Mouse (Mus musculus) midbrain, embryonic 10.5 days (tissue): ENCODE results near the gene Slx1b. TPM values are rescaled to one million over a fixed set of nuclear protein-coding genes. Genes with fewer than 3 reads are reported as not detected.

Source experiments
- DNase-seq: peaks from one replicate; pipeline ENCODE4 v3.0.0-alpha.2; 2017; ENCODE audit warnings: low spot score
- H3K27ac ChIP-seq: fragments of 300-500 bp; sonication (generic); replicated peaks from 2 replicates; pipeline ENCODE4 v1.5.1; 2016; ENCODE audit warnings: mild to moderate bottlenecking
- H3K27me3 ChIP-seq: fragments of 300-500 bp; sonication (generic); 2 replicates; pipeline ENCODE4 v1.6.1; 2016; ENCODE audit warnings: low read depth, mild to moderate bottlenecking; ENCODE audit not compliant: poor library complexity, severe bottlenecking
- H3K36me3 ChIP-seq: fragments of 300-500 bp; sonication (generic); 2 replicates; pipeline ENCODE4 v1.6.1; 2016; ENCODE audit warnings: mild to moderate bottlenecking, moderate library complexity
- H3K4me1 ChIP-seq: fragments of 300-500 bp; sonication (generic); 2 replicates; pipeline ENCODE4 v1.6.1; 2016
- H3K4me3 ChIP-seq: fragments of 300-500 bp; sonication (generic); 2 replicates; pipeline ENCODE4 v1.5.1; 2016; ENCODE audit warnings: mild to moderate bottlenecking, moderate library complexity
- H3K9me3 ChIP-seq: fragments of 300-500 bp; sonication (generic); replicated peaks from 2 replicates; pipeline ENCODE4 v1.6.1; 2016; ENCODE audit warnings: mild to moderate bottlenecking
- WGBS: fragments of 180-500 bp; shearing (Covaris S2); methylation state at CpG from one replicate; pipeline ENCODE4 v1.1.7; 2016; 5-methylcytosine and 5-hydroxymethylcytosine counted together
- polyA plus RNA-seq: library from polyadenylated mRNA; unstranded; fragments of >200 nt; fragmentation: Nextera tagmentation; extraction: Ambion mirVana; gene quantifications from 2 replicates; pipeline ENCODE4 v1.2.1, GENCODE M21; 2016

Gene Slx1b
- polyA plus RNA-seq, 1 experiment from 2014 or later, result 14.1 TPM

DNA sequence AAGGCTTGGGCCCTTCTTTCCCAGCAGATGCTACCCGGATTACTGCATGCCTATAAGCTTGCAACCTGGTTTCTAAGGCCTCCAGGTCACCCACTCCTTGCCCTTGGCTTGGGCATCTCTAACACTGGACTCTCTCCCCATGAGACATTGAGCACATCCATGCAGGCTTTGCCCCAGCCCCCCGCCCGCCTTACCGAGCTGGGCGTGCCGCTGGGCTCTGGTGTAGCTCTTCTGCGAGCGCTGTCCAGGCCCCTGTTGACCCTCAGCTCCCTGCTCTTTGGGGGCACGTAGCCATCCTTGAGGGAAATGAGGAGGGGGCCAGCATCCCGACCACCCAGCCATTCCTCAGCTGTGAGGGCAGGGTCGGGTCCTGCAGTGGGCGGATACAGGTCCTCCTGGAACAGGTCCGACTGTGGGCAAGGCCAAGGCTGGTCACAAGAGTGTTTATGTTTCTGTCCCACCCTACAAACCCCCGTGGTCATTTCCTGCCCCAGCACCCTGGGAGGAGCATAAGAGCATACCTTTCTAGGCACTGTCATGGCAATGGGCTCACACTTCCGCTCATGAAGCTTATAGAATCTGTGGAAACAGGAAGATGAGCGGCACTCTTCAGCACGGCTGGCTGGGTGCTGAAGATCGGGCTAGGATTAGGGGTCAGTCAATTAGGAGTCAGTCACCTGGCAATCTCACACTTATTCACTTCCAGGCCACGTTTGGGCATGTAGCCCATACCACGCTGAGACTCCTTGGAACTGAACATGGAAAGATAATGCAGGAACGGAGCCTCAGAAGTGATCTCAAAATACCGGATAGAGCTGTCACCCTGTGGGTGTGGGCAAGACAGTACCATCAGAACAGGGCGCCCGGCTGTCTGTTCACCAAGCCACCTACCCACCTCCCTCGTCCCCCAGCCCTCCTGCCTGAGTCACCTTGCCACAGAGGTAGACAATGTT, 4.8 kb upstream of the Slx1b start:
- Histone ChIP-seq H3K4me1 (peaks cover 68% of the 10 kb centered on the region), H3K27me3 (peaks cover 39% of the 10 kb centered on the region), H3K27ac (peak overlapping the region; percentile 30; the same call in 1 of the 2 replicates), H3K36me3 (peaks cover 32% of the 10 kb centered on the region), H3K9me3 (no peaks in the 10 kb centered on the region), H3K4me3 (peak overlapping the region; percentile 32; the same call in 1 of the 2 replicates)
- WGBS, result 86% methylated on average over 25 of the region's 25 CpGs
- DNase-seq, result no peak

- Histone ChIP-seq H3K27ac (no peak overlapping the region), H3K4me1 (peaks cover 61% of the 10 kb centered on the region), H3K9me3 (no peaks in the 10 kb centered on the region), H3K4me3 (peak overlapping the region; percentile 91; the same call in 1 of the 2 replicates), H3K27me3 (peaks cover 15% of the 10 kb centered on the region), H3K36me3 (peaks cover 33% of the 10 kb centered on the region)
- WGBS, result 96% methylated on average over 8 of the region's 8 CpGs
- DNase-seq, result no peak
Measured at GRCm38 (mm10) chr7:126697838-126698237, 2.3 kb upstream of the Slx1b start.

GRCm38 (mm10) chr7:126696886-126697285, 1.3 kb upstream of the Slx1b start:
- Histone ChIP-seq H3K27me3 (peaks cover 6% of the 10 kb centered on the region), H3K27ac (peak overlapping the region; percentile 96; the same call in 1 of the 2 replicates), H3K9me3 (no peaks in the 10 kb centered on the region), H3K36me3 (peaks cover 42% of the 10 kb centered on the region), H3K4me3 (peak overlapping the region; percentile 91), H3K4me1 (peaks cover 53% of the 10 kb centered on the region)
- WGBS, result 87% methylated on average over 3 of the region's 3 CpGs
- no peak for DNase-seq

DNA sequence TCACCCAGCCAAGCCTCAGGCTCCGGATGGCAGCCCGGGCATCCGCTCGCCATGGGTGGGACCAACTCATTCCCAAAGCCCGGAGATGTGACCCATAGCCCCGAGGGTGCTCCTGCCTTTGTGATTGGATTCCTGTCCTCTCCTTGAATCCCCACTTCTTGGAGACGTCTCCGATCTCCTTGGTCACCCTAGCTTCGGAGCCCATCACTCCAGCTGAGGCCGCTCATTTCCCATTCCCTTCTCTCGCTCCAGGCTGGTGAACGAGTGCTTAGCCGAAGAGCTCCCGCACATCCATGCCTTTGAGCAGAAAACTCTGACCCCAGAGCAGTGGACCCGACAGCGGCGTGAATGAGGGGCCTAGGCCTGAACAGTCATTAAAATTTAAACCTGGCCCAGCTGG, 719 bp upstream of the Slx1b start:
- DNase-seq, result no peak
- H3K9me3 ChIP-seq, result no peaks in the 10 kb centered on the region
- 7% methylated on average over 17 of the region's 17 CpGs for WGBS
- H3K4me3 ChIP-seq, result peak overlapping the region; percentile 91
- peaks cover 48% of the 10 kb centered on the region for H3K4me1 ChIP-seq
- peaks cover 48% of the 10 kb centered on the region for H3K36me3 ChIP-seq
- H3K27me3 ChIP-seq, result no peaks in the 10 kb centered on the region
- H3K27ac ChIP-seq, result peak overlapping the region; percentile 96

- no peaks in the 10 kb centered on the region for H3K27me3 ChIP-seq
- WGBS, result 0% methylated on average over 31 of the region's 31 CpGs
- peaks cover 40% of the 10 kb centered on the region for H3K4me1 ChIP-seq
- peak within 1 kb of the TSS; percentile 91 for H3K4me3 ChIP-seq
- no peak for DNase-seq
- H3K9me3 ChIP-seq, result no peaks in the 10 kb centered on the region
- H3K36me3 ChIP-seq, result peaks cover 53% of the 10 kb centered on the region
- H3K27ac ChIP-seq, result peak within 1 kb of the TSS; percentile 96
Measured at GRCm38 (mm10) chr7:126695210-126695611, 373 bp downstream of the Slx1b start, which contains the start of gene Bola2. Bola2 (plus strand) TSS chr7:126695401.

GRCm38 (mm10) chr7:126694441-126695051, 1.0 kb downstream of the Slx1b start:
- Histone ChIP-seq H3K36me3 (peaks cover 53% of the 10 kb centered on the region), H3K4me3 (peak overlapping the region; percentile 91), H3K27me3 (no peaks in the 10 kb centered on the region), H3K27ac (peak overlapping the region; percentile 96), H3K4me1 (peaks cover 34% of the 10 kb centered on the region), H3K9me3 (no peaks in the 10 kb centered on the region)
- 37% methylated on average over 10 of the region's 10 CpGs for WGBS
- DNase-seq, result no peak

GRCm38 (mm10) chr7:126693781-126694180, 1.8 kb downstream of the Slx1b start:
- Histone ChIP-seq H3K27ac (no peak overlapping the region), H3K9me3 (no peaks in the 10 kb centered on the region), H3K4me1 (peaks cover 32% of the 10 kb centered on the region), H3K36me3 (peaks cover 47% of the 10 kb centered on the region), H3K4me3 (peak overlapping the region; percentile 20; the same call in 1 of the 2 replicates), H3K27me3 (no peaks in the 10 kb centered on the region)
- 94% methylated on average over 7 of the region's 7 CpGs for WGBS
- no peak for DNase-seq

DNA sequence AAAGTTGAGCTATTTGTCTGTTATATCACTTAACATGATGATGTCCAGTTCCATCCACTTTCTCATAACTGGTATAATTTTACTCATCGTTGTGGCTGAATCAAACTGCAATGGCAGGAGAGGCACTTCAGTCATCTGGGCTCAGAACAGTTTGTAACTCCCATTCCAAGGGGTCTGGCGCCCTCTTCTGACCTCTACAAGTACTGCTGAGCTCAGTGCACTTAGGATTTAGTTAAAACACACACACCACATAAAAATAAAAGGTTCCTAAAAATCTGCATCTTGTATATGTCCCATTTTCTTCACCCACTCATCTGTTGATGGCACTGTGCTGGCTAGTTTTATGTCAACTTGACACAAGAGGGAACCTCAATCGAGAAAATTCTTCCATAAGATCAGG, 2.3 kb downstream of the Slx1b start:
- 46% methylated on average over 3 of the region's 3 CpGs for WGBS
- H3K4me3 ChIP-seq, result peak overlapping the region; percentile 20; the same call in 1 of the 2 replicates
- H3K27ac ChIP-seq, result no peak overlapping the region
- no peaks in the 10 kb centered on the region for H3K9me3 ChIP-seq
- peaks cover 44% of the 10 kb centered on the region for H3K36me3 ChIP-seq
- peaks cover 32% of the 10 kb centered on the region for H3K4me1 ChIP-seq
- peak; percentile 72 for DNase-seq
- no peaks in the 10 kb centered on the region for H3K27me3 ChIP-seq

- H3K27ac ChIP-seq, result no peak overlapping the region
- 95% methylated on average over 26 of the region's 26 CpGs for WGBS
- H3K4me3 ChIP-seq, result no peak overlapping the region
- peaks cover 29% of the 10 kb centered on the region for H3K4me1 ChIP-seq
- no peak for DNase-seq
- H3K36me3 ChIP-seq, result peaks cover 36% of the 10 kb centered on the region
- no peaks in the 10 kb centered on the region for H3K27me3 ChIP-seq
- no peaks in the 10 kb centered on the region for H3K9me3 ChIP-seq
Measured at GRCm38 (mm10) chr7:126692426-126692825, 3.2 kb downstream of the Slx1b start.

- no peak for DNase-seq
Measured at GRCm38 (mm10) chr7:126691676-126692075, 3.9 kb downstream of the Slx1b start.

GRCm38 (mm10) chr7:126690737-126691136, 4.8 kb downstream of the Slx1b start:
- no peak for DNase-seq
- WGBS, result 93% methylated on average over 3 of the region's 3 CpGs
- H3K4me1 ChIP-seq, result peaks cover 16% of the 10 kb centered on the region
- H3K9me3 ChIP-seq, result no peaks in the 10 kb centered on the region
- H3K27ac ChIP-seq, result no peak overlapping the region
- H3K27me3 ChIP-seq, result no peaks in the 10 kb centered on the region
- H3K36me3 ChIP-seq, result peaks cover 33% of the 10 kb centered on the region
- H3K4me3 ChIP-seq, result no peak overlapping the region

More at GRCm38 (mm10) chr7:126691676-126692075, 3.9 kb downstream of the Slx1b start:
- WGBS, result 77% methylated on average over 5 of the region's 5 CpGs
- Histone ChIP-seq H3K9me3 (no peaks in the 10 kb centered on the region), H3K27me3 (no peaks in the 10 kb centered on the region), H3K4me1 (peaks cover 22% of the 10 kb centered on the region), H3K36me3 (peaks cover 33% of the 10 kb centered on the region), H3K27ac (no peak overlapping the region), H3K4me3 (no peak overlapping the region)

DNA sequence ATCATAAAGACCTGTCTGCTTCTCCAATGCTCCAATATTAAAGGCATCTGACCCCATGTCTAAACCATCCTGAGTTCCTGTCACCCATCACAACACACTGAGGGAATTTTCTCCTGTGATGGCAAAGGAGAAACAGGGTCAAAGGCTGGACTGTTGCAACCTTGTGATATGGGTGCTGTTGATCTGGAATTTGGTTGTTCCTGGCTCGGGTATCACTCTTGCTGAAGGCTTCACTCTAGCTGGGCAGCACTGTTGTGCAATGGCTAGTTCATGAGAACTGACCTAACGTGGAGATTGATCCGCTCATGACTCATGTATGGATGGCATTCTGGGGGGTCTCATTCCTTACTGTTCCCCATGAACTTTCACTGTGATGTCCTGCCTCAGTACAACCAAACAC, 6.6 kb downstream of the Slx1b start:
- H3K4me3 ChIP-seq, result no peak overlapping the region
- no peak for DNase-seq
- H3K27ac ChIP-seq, result no peak overlapping the region
- 83% methylated on average over 3 of the region's 3 CpGs for WGBS
- H3K4me1 ChIP-seq, result 0 out of 2 replicates have a peak, but pooled peaks cover 7% of the 10 kb centered on the region
- peaks cover 33% of the 10 kb centered on the region for H3K36me3 ChIP-seq
- H3K27me3 ChIP-seq, result no peaks in the 10 kb centered on the region
- no peaks in the 10 kb centered on the region for H3K9me3 ChIP-seq
